Mouse (Mus musculus) lung, postnatal 14 days (tissue): Measurements from ENCODE around the gene Map3k4.

Source experiments
- DNase-seq: peaks from one replicate; pipeline ENCODE4 v3.0.0; 2021

The Map3k4 gene

GRCm38 (mm10) chr17:12213430-12213829 is 105.2 kb downstream of the Map3k4 start:
- no peak for DNase-seq

- DNase-seq = no peak
These were observed 106.3 kb downstream of the Map3k4 start for GRCm38 (mm10) chr17:12212341-12212740.

- DNase-seq = no peak
These were observed 106.7 kb downstream of the Map3k4 start for GRCm38 (mm10) chr17:12211890-12212289.

DNA sequence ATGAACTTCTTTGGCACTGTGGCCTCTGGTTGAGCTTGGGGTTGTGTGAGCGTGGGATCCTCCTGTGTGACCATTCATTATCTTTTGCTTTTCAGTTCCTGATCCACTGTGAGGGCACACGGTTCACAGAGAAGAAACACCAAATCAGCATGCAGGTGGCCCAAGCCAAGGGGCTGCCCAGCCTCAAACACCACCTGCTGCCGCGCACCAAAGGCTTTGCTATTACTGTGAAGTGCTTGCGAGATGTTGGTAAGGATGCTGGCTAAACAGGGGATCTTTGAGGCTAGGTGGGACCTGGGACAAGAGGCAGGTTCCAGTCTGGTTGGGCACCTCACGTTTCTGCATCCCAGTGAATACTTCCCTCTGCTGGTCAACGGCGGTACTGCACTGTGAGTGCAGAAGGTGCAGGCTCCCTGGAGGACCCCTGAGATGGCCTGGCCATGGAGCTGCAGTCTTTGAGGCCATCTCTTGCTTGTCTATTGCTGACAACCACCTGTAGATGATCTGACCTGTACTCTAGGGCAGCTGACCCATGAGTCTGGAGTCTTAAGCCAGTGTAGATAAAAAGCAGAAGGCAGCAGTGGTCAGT is 108.0 kb downstream of the Map3k4 start:
- peak; percentile 94 for DNase-seq

GRCm38 (mm10) chr17:12209481-12209880 is 109.1 kb downstream of the Map3k4 start:
- DNase-seq = no peak

DNA sequence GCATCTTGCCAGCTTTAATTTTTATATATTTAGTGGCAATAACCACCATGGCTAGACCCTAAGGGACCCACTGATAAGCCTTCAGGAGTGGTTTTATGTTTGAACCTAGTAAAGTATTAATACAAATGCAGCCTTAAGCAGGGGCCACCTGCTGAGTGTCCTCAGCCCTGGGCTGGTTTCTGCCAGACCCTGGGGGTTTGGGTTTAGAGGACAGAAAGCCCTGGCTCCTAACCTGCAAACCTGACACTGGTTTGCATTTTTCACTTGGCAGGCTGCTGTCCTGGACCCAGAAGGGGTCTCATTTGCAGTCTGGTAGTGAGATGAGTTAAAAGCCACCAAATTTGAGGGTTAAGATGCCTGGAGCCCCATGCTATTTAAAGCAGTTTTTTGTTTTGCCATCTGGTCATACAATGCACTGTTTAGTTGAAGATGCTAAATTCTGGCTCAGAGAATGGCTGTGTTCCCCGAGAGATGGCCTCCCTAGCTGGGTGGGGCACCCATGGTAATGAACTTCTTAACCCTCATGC is 111.5 kb downstream of the Map3k4 start:
- no peak for DNase-seq

DNA sequence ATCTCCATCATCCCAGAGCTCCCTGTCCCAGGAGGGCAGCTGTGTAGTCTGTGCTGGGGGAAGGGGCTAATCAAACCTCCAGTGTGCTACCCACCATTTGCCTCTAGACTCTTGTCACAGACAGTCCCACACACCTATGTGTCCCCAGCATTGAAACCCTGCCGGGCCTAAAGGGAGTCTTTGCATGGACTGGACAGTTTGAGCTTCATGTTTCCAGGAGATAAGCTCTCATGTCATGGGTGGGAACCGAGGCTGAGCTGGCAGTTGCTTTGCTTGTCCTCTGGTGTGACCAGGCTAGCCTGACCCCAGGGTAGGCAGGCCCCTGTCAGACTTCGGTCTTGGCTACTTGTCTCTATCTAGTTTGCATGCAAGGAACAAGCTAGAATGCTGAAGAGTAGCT is 112.3 kb downstream of the Map3k4 start:
- DNase-seq = no peak

DNA sequence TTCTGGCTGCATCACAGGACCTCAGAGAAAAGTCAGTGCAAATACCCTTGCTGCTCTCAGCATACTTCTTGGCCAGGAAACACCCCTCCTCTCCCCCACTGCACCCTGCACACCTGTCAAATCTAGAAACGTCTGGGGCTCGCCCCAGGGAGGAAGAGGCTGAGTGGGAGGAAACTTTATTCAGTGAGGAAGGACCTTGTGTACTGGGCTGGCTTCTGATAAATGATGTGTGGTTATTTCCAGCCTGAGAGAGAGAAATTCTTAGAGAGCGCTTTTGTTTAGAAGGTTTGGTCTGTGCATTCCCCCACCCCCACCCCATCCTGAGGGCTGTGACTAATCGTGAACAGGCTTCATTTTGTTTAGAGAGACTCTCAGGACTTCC is 112.9 kb downstream of the Map3k4 start:
- no peak for DNase-seq

DNA sequence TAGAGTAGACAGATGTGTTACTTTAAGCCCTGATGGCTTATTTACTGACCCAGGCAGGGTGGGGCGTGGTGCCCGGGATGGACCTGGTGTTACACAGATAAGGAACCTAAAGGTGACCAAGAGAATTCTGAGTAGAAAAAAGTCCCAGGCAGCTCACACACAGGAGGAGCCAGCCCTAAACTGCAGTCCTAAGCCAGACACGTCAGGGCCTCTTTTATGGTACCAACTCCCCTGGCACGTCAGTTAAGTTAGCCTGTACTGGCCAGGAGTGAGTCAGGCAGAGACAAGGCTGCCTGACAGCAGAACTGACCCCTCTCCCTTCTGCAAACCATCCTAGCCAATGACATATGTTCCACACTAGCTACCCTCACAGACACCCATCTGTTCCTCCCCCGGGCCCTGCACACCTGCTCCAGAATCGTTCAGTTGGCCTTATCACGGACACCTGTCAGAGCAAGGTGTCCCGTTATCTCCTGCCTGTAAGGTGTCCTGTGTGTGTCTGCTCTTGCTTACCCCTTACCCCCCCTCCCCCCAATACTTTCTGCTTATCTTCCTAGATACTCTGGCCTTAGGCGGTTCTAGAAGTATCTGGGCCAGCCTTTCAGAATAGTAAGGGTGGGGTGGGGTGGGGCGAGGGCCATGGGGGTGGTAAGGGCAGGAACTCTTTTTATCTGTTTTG is 113.4 kb downstream of the Map3k4 start:
- DNase-seq = no peak

DNA sequence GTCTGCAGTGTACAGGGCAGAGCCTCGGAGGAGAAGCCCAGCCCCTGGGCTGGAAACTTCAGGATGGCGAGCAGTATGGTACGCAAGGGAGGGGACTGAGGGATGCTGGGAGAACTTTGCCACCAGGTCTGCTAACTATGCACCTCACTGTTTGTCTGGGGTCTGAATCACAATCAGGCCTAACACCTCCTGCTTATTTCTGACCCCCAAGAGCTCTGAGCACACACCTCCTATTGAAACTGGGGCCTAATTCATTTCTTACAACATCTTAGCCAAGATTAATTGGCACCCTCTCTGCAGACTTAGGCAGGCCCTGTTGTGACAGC is 113.9 kb downstream of the Map3k4 start:
- DNase-seq = no peak

DNA sequence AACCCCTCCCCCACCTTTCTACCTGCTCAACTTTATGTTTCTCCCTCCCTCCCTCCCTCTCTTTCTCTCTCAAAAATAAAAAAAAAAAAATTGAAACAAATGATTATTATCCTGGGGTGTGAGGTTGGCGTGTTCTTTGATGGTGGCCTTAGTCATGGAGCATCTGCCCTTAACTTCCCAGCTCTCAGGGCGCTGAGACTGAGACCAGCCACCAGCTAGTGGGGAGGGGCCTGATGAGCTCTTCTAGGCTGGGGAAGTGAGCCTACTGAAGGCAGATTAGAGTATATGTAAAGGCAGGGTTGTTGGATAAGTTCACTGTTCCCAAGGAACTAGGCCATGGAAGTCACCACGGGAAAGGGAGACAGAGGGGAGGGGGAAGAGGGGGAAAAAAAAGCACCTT is 114.3 kb downstream of the Map3k4 start:
- no peak for DNase-seq

DNA sequence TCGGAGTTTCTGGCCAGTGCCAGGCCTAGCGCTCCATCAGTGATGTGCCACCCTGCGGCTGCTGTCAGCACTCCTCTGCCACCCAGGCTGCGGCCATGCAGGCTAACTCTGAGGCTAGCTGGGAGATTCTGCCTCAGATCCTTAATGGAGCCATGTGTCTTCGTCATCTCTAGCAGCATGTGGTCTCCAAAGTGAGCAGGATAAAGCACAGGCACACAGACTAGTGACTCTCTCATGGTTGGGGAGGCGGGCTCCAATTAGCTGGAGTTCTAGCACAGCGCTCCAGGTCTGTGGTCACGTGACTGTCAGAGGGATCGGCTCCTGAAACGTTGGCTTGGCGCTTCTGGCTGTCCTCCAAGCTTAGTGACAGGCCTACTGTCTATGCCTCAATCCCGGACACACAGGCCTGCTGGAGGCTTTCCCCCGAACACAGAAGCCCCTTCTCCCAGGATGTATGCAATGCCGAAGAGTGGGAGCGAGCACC is 115.1 kb downstream of the Map3k4 start:
- no peak for DNase-seq

- no peak for DNase-seq
These were observed 117.5 kb downstream of the Map3k4 start for GRCm38 (mm10) chr17:12201086-12201485.

DNA sequence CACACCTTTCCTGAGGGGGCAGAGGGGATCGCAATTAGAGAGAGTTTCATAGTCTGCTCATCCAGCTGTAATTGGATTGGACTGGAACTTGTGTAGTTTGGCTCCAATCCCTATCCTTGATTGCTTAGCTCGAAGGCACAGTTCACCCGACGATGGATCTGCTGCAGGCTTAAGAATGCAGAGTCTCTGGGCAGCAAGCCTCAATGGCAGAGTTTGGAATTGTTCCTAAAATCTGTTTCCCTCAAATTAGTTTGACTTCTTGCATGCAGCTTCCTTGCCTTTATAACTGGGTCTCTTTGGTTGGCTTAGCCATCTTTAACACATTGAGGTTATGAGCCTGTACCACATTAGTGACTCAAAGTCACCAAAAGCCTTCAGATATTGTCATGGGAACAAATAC is 118.7 kb downstream of the Map3k4 start:
- DNase-seq = no peak

- peak; percentile 21 for DNase-seq
These were observed 123.0 kb downstream of the Map3k4 start for GRCm38 (mm10) chr17:12195604-12196003.

DNA sequence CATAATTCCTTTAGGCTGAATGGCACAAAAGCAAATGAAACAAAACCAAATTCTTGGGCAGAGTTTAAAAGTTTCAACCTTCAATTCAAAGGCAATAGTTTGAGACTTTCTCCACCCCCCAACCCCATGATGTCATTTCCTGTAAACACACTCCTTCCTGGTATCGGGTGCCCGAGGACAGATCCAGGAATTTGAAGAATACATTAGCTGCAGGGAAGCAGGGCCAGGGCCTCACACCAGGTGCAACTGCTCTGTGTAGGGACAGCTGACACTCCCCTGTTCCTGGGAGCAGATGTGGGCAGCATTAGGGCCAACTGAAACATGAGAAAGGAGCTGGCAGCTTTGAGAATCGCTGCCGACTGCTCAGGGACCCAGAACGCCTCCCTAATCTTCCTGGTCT is 123.5 kb downstream of the Map3k4 start:
- no peak for DNase-seq

DNA sequence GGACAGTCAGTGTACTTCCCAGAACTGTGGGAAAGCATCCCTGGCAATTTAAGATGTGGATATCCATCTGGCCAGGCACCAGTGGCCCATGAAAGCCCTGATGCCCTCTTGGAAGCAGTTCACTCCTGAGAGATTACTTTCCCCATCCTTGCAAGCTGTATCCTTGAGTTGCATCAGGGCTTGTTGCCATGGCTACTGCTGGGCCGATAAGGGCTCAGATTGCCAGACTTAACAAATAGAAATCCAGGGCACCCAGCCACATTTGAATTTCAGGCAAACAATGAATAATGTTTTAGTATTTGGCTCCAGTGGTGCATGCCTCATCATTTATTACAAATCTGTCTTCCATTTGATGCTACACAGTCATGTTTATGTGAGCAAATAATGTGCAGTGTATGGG is 130.8 kb downstream of the Map3k4 start:
- peak; percentile 40 for DNase-seq

GRCm38 (mm10) chr17:12186341-12186740 is 132.3 kb downstream of the Map3k4 start:
- no peak for DNase-seq

DNA sequence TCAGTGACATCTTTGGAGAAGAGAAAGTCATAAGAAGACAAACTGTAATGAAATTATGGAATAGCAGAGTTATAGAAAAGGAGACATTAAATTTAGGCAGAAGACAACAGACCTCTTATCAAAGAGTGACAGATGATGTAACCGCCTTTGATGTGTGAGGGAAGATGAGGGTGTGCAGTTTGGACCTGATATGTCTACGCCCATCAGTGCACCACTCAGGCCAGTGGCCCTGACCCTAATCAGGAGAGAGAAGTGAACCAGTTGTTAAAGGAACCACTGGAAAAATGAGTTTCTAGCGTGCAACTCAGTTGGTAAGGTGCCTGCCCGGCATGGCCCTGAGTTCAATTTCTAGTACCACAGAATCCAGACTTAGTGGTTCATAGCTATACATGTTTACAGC is 132.7 kb downstream of the Map3k4 start:
- DNase-seq = no peak

- DNase-seq = no peak
These were observed 134.3 kb downstream of the Map3k4 start for GRCm38 (mm10) chr17:12184283-12184682.

GRCm38 (mm10) chr17:12182702-12183485 is 135.7 kb downstream of the Map3k4 start:
- no peak for DNase-seq

- no peak for DNase-seq
These were observed 138.8 kb downstream of the Map3k4 start for GRCm38 (mm10) chr17:12179766-12180165.

DNA sequence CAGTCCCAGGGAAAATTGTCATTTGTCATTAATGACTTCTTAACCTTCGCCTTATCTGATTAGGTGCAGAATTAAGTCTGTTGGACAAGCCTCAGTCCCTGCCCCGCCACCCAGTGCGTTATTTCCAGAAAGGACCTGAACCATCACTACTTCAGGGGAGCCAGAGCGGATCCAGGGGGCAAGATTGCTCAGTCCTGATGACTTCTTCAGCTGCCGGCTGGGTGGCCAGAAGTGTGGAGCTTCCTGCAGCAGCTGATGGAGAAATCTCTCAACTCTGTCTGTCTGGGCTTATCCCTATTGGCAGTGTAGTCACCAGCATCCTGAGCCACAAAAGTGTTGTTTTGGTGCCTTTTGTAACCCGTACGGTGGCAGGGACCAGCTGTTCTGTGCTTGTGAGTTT is 139.3 kb downstream of the Map3k4 start:
- DNase-seq = no peak
